Mouse (Mus musculus): ENCODE data around the gene Gdf3.

DNA sequence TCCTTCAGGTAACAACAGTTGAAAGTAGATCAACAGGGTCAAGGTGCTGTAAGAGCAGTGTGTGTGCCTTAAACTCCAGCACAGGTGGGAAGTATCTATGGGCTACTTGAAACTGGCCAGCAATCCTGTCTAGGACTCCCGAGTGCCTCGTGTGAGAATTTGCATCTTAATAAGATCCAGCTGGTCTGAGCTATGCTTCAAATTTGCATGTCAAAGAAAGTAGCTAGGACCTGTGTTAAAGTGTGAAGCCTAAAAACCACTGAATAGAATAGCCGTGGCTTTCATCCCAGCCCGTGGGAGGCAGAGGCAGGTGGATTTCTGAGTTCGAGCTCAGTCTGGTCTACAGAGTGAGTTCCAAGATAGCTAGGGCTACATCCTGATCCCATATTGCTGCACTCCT lies 14.6 kb upstream of the Gdf3 start:
- TF ChIP-seq POLR2A (IDR thresholded peaks at IDR 0.05; ENCODE audit: low read depth, low read length): no peak
- TF ChIP-seq CTCF (IDR thresholded peaks at IDR 0.05; ENCODE audit: borderline replicate concordance, insufficient read depth, low read length): no peak

All from embryonic fibroblast, embryonic 13.5 days (primary cell).